Mouse (Mus musculus) kidney, postnatal 0 days (tissue): ENCODE measurements around the gene Epm2aip1. TPM values are rescaled to one million over a fixed set of nuclear protein-coding genes. Genes with fewer than 3 reads are reported as not detected.

Experiments
- ATAC-seq: fragments of 200-750 bp; cut with Nextera tagmentation; replicated peaks from 2 replicates; pipeline ENCODE4 v1.8.0; 2017; ENCODE audit warnings: low read depth, moderate number of reproducible peaks, moderate TSS enrichment, moderate library complexity; ENCODE audit not compliant: low FRiP score
- DNase-seq: peaks from one replicate; pipeline ENCODE4 v3.0.0-alpha.2; 2016; ENCODE audit warnings: low spot score
- H3K27ac ChIP-seq: fragments of 300-500 bp; sonication (generic); 2 replicates; pipeline ENCODE4 v1.5.1; 2014; ENCODE audit warnings: mild to moderate bottlenecking
- H3K27me3 ChIP-seq: fragments of 300-500 bp; sonication (generic); 2 replicates; pipeline ENCODE4 v1.6.1; 2014; ENCODE audit warnings: low read length, mixed read lengths; ENCODE audit not compliant: insufficient read depth
- H3K36me3 ChIP-seq: fragments of 300-500 bp; sonication (generic); 2 replicates; pipeline ENCODE4 v1.6.1; 2014; ENCODE audit warnings: low read length, mixed read lengths; ENCODE audit not compliant: insufficient read depth
- H3K4me1 ChIP-seq: fragments of 300-500 bp; sonication (generic); replicated peaks from 2 replicates; pipeline ENCODE4 v1.6.1; 2014; ENCODE audit warnings: antibody characterized with exemption, low read length, mixed read lengths; ENCODE audit not compliant: insufficient read depth
- H3K4me2 ChIP-seq: fragments of 300-500 bp; sonication (generic); 2 replicates; pipeline ENCODE4 v1.6.1; 2014; ENCODE audit warnings: mild to moderate bottlenecking, low read length, moderate library complexity, mixed read lengths
- H3K4me3 ChIP-seq: fragments of 300-500 bp; sonication (generic); replicated peaks from 2 replicates; pipeline ENCODE4 v1.5.1; 2014; ENCODE audit warnings: low read depth, low read length
- H3K9ac ChIP-seq: fragments of 300-500 bp; sonication (generic); 2 replicates; pipeline ENCODE4 v1.6.1; 2014; ENCODE audit warnings: low read depth, low read length
- H3K9me3 ChIP-seq: fragments of 300-500 bp; sonication (generic); replicated peaks from 2 replicates; pipeline ENCODE4 v1.6.1; 2016; ENCODE audit warnings: low read length, inconsistent platforms, mixed read lengths
- CTCF ChIP-seq: IDR thresholded peaks from 2 replicates; pipeline ENCODE4 v1.5.1; 2016; ENCODE audit warnings: antibody characterized with exemption, low read depth, mild to moderate bottlenecking, moderate library complexity
- WGBS: fragments of 180-500 bp; shearing (Covaris S2); extraction: QIAGEN DNeasy Blood & Tissue Kit; methylation state at CpG from one replicate; pipeline ENCODE4 v1.1.7; 2014; 5-methylcytosine and 5-hydroxymethylcytosine counted together
- polyA plus RNA-seq: library from polyadenylated mRNA; unstranded; fragments of >200 nt; fragmentation: Nextera tagmentation; extraction: Ambion mirVana; gene quantifications from 2 replicates; pipeline ENCODE4 v1.2.1, GENCODE M21; 2015

Epm2aip1 gene
- polyA plus RNA-seq, 1 experiment from 2014 or later = 18.6 TPM

- ATAC-seq = peak; percentile 83
- H3K27ac ChIP-seq = peak overlapping the region; percentile 72
Measured at GRCm38 (mm10) chr9:111289832-111290339, 18.2 kb downstream of the Epm2aip1 start.

GRCm38 (mm10) chr9:111290539-111291100 is 18.9 kb downstream of the Epm2aip1 start:
- Histone ChIP-seq H3K9me3 (no peaks in the 10 kb centered on the region), H3K9ac (no peak overlapping the region), H3K4me2 (no peak overlapping the region), H3K4me1 (0 out of 2 replicates have a peak, but pooled peaks cover 7% of the 10 kb centered on the region), H3K36me3 (no peaks in the 10 kb centered on the region), H3K27ac (no peak overlapping the region), H3K27me3 (no peaks in the 10 kb centered on the region), H3K4me3 (no peak overlapping the region)
- no peak for TF ChIP-seq CTCF
- WGBS = 82% methylated on average over 11 of the region's 11 CpGs
- DNase-seq = no peak
- no peak for ATAC-seq

More at GRCm38 (mm10) chr9:111289832-111290339, 18.2 kb downstream of the Epm2aip1 start:
- H3K27me3 ChIP-seq = no peaks in the 10 kb centered on the region
- WGBS = 15% methylated on average over 21 of the region's 21 CpGs
- no peak overlapping the region for H3K9ac ChIP-seq
- DNase-seq = peak; percentile 92
- H3K36me3 ChIP-seq = no peaks in the 10 kb centered on the region
- H3K9me3 ChIP-seq = no peaks in the 10 kb centered on the region
- TF ChIP-seq CTCF = peak; percentile 100
- H3K4me3 ChIP-seq = 0 out of 2 replicates have a peak overlapping the region, but pooled peaks have one; percentile 4
- 0 out of 2 replicates have a peak, but pooled peaks cover 7% of the 10 kb centered on the region for H3K4me1 ChIP-seq
- H3K4me2 ChIP-seq = peak overlapping the region; percentile 47

GRCm38 (mm10) chr9:111293234-111293633 is 21.5 kb downstream of the Epm2aip1 start:
- 84% methylated on average over 4 of the region's 4 CpGs for WGBS
- ATAC-seq = no peak
- no peak overlapping the region for H3K4me2 ChIP-seq
- no peaks in the 10 kb centered on the region for H3K27me3 ChIP-seq
- H3K36me3 ChIP-seq = no peaks in the 10 kb centered on the region
- no peak overlapping the region for H3K9ac ChIP-seq
- no peaks in the 10 kb centered on the region for H3K9me3 ChIP-seq
- no peak for DNase-seq
- no peak overlapping the region for H3K27ac ChIP-seq
- TF ChIP-seq CTCF = no peak
- 0 out of 2 replicates have a peak, but pooled peaks cover 7% of the 10 kb centered on the region for H3K4me1 ChIP-seq
- H3K4me3 ChIP-seq = no peak overlapping the region

GRCm38 (mm10) chr9:111294911-111295310 is 23.2 kb downstream of the Epm2aip1 start:
- ATAC-seq = no peak

DNA sequence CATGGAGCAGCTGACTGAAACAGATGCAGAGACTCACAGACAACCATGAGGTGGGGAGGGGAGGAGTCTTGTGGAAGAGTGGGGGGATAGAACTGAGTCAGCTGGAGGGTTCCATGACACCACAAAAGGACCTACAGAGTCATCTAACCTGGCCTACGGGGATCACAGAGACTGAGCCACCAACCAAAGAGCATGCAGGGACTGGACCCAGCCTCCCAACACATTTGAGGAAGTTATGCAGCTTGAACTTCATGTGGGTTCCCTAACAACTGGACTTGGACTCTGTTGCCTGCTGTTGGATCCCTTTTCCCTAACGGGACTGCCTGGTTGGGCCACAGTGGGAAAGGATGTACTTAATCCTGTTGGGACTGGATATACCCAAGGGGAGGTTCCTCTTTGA is 23.6 kb downstream of the Epm2aip1 start:
- H3K27ac ChIP-seq = no peak overlapping the region
- no peaks in the 10 kb centered on the region for H3K27me3 ChIP-seq
- DNase-seq = no peak
- H3K4me2 ChIP-seq = no peak overlapping the region
- no peaks in the 10 kb centered on the region for H3K9me3 ChIP-seq
- H3K4me1 ChIP-seq = no peaks in the 10 kb centered on the region
- WGBS = 79% methylated on average over 2 of the region's 2 CpGs
- H3K36me3 ChIP-seq = no peaks in the 10 kb centered on the region
- H3K9ac ChIP-seq = no peak overlapping the region
- ATAC-seq = no peak
- no peak overlapping the region for H3K4me3 ChIP-seq
- no peak for TF ChIP-seq CTCF

More at GRCm38 (mm10) chr9:111294911-111295310, 23.2 kb downstream of the Epm2aip1 start:
- no peaks in the 10 kb centered on the region for H3K4me1 ChIP-seq
- no peaks in the 10 kb centered on the region for H3K27me3 ChIP-seq
- 90% methylated on average over 6 of the region's 6 CpGs for WGBS
- TF ChIP-seq CTCF = no peak
- H3K27ac ChIP-seq = no peak overlapping the region
- H3K4me3 ChIP-seq = no peak overlapping the region
- no peak overlapping the region for H3K9ac ChIP-seq
- H3K36me3 ChIP-seq = no peaks in the 10 kb centered on the region
- no peak overlapping the region for H3K4me2 ChIP-seq
- DNase-seq = no peak
- no peaks in the 10 kb centered on the region for H3K9me3 ChIP-seq

- Histone ChIP-seq H3K9ac (no peak overlapping the region), H3K27me3 (no peaks in the 10 kb centered on the region), H3K4me1 (no peaks in the 10 kb centered on the region), H3K36me3 (no peaks in the 10 kb centered on the region), H3K4me2 (no peak overlapping the region), H3K9me3 (no peaks in the 10 kb centered on the region), H3K4me3 (no peak overlapping the region), H3K27ac (no peak overlapping the region)
- WGBS = 65% methylated on average over 7 of the region's 7 CpGs
- no peak for TF ChIP-seq CTCF
- DNase-seq (no peak), ATAC-seq (no peak)
Measured at GRCm38 (mm10) chr9:111296433-111296832, 24.7 kb downstream of the Epm2aip1 start.
